Mouse (Mus musculus) hindbrain, postnatal 0 days (tissue): ENCODE measurements around the gene Btc. TPM values are rescaled to one million over a fixed set of nuclear protein-coding genes. Genes with fewer than 3 reads are reported as not detected.

ENCODE experiments used
- ATAC-seq: fragments of 200-750 bp; cut with Nextera tagmentation; 2 replicates; pipeline ENCODE4 v1.8.0; 2017; ENCODE audit warnings: mild to moderate bottlenecking, moderate TSS enrichment, moderate library complexity
- DNase-seq: peaks from one replicate; pipeline ENCODE4 v3.0.0-alpha.2; 2015; ENCODE audit warnings: low spot score
- H3K27ac ChIP-seq: fragments of 300-500 bp; sonication (generic); 2 replicates; pipeline ENCODE4 v1.5.1; 2014; ENCODE audit warnings: mild to moderate bottlenecking
- H3K27me3 ChIP-seq: fragments of 300-500 bp; sonication (generic); 2 replicates; pipeline ENCODE4 v1.6.1; 2014; ENCODE audit warnings: low read length, mixed read lengths; ENCODE audit not compliant: insufficient read depth
- H3K36me3 ChIP-seq: fragments of 300-500 bp; sonication (generic); 2 replicates; pipeline ENCODE4 v1.6.1; 2014; ENCODE audit warnings: low read length, mixed read lengths; ENCODE audit not compliant: insufficient read depth
- H3K4me1 ChIP-seq: fragments of 300-500 bp; sonication (generic); 2 replicates; pipeline ENCODE4 v1.6.1; 2014; ENCODE audit warnings: antibody characterized with exemption, low read length, mixed read lengths; ENCODE audit not compliant: insufficient read depth
- H3K4me2 ChIP-seq: fragments of 300-500 bp; sonication (generic); 2 replicates; pipeline ENCODE4 v1.6.1; 2014; ENCODE audit warnings: low read depth, mild to moderate bottlenecking, low read length, moderate library complexity, mixed read lengths
- H3K4me3 ChIP-seq: fragments of 300-500 bp; sonication (generic); 2 replicates; pipeline ENCODE4 v1.5.1; 2014; ENCODE audit warnings: low read length
- H3K9ac ChIP-seq: fragments of 300-500 bp; sonication (generic); replicated peaks from 2 replicates; pipeline ENCODE4 v1.6.1; 2014; ENCODE audit warnings: mild to moderate bottlenecking, low read length, moderate library complexity, mixed read lengths
- H3K9me3 ChIP-seq: fragments of 300-500 bp; sonication (generic); 2 replicates; pipeline ENCODE4 v1.6.1; 2016; ENCODE audit warnings: low read length, mixed read lengths
- CTCF ChIP-seq: IDR thresholded peaks from 2 replicates; pipeline ENCODE4 v1.5.1; 2016; ENCODE audit warnings: antibody characterized with exemption, control low read depth, low read depth
- WGBS: fragments of 180-500 bp; shearing (Covaris S2); extraction: QIAGEN DNeasy Blood & Tissue Kit; methylation state at CpG from one replicate; pipeline ENCODE4 v1.1.7; 2014; 5-methylcytosine and 5-hydroxymethylcytosine counted together
- polyA plus RNA-seq: library from polyadenylated mRNA; unstranded; fragments of >200 nt; fragmentation: Nextera tagmentation; extraction: Ambion mirVana; gene quantifications from 2 replicates; pipeline ENCODE4 v1.2.1, GENCODE M21; 2015
- total RNA-seq: library from RNA; depleted of rRNA; stranded (reverse); fragments of >200 nt; gene quantifications from 2 replicates; pipeline ENCODE4 v1.2.3, GENCODE M21; 2014; rRNA removed

Gene Btc
- 0.14 and 0.58 TPM in 2 replicates for total RNA-seq
- polyA plus RNA-seq = 0.15 and 0.19 TPM in 2 replicates

DNA sequence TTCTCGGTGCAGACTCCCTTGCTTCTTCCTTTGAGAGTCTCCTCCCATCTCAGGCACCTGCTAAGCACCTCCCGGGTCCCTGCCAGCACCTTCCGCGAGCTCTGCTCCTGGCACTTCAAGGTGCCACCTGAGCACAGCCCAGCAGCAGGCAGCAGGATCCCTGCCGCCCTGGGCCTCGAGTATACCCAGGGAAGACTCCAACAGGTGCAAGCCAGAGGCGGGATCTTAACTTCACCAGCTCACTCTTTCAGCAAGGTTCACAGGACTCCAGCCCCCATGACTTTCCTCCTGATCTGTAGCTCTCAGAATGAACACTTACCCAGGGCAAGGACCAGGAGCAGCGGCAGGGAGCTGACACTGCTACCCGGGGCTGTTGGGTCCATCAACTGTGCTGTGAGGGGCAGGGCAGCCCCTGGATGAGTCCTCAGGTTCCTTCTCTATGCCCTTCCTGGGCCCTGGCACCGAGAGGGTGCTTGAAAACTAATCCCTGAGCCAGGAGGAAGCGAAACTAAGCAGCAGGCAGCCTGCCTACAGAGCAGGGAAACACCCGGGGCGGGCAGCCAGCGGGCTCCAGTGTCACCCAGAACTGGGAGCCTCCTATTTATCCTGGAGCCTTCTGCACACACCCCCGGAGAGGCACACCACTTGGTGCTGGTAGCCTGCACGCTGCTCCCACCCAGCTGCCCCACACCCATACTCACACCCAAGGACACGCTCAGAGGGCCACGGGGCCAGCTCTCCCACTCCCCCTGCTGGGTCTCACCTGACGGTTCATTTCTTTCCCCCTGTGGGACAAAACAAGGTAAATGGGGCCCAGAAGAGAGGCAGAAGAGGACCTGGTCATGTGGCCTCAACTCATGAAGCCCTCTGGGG is at the start of gene Btc:
Gene Btc, minus strand, starts transcription at position 656 of the 873 bp plus-strand sequence.
- H3K4me3 ChIP-seq = peak within 1 kb of the TSS; percentile 32
- peak within 1 kb of the TSS; percentile 53 for H3K4me2 ChIP-seq
- peak; percentile 70; the same call in 1 of the 2 replicates for ATAC-seq
- H3K27me3 ChIP-seq = no peaks in the 10 kb centered on the region
- no peaks in the 10 kb centered on the region for H3K36me3 ChIP-seq
- H3K9ac ChIP-seq = 0 out of 2 replicates have a peak within 1 kb of the TSS, but pooled peaks have one; percentile 15
- peak; percentile 51; the same call in 1 of the 2 replicates for TF ChIP-seq CTCF
- peak; percentile 30 for DNase-seq
- peaks cover 5% of the 10 kb centered on the region; the same call in 1 of the 2 replicates for H3K4me1 ChIP-seq
- H3K9me3 ChIP-seq = no peaks in the 10 kb centered on the region
- no peak within 1 kb of the TSS for H3K27ac ChIP-seq
- WGBS = 15% methylated on average over 19 of the region's 19 CpGs

DNA sequence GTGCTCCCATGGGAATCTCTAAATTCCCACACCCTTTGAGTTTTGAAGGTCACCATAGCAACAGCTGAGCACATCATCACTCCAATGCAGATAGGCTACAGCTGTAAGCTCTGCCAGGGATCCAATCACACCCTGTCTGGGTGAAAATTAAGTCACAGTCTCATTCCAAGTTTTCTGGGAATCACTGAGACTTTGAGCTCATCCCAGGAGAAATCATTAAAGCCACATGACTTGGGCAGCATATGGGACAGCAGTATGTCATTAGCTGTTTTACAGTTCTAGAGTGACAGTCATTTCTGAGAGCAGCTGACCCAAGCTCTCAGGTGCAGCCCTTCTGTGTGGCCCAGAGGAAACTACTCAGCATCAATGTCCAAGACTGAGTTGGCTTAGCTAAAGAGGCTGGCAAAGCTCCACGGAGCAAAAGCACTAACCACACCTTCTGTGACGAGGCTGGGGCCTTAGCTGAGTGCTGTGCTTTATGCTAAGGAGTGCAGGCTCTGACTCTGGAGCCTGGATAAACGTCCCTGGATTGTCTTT is 42.3 kb upstream of the Btc start:
- H3K4me2 ChIP-seq = no peak overlapping the region
- DNase-seq (peak; percentile 72), ATAC-seq (peak; percentile 95)
- 23% methylated on average over 3 of the region's 3 CpGs for WGBS
- H3K27me3 ChIP-seq = no peaks in the 10 kb centered on the region
- H3K4me3 ChIP-seq = no peak overlapping the region
- no peak overlapping the region for H3K27ac ChIP-seq
- H3K9me3 ChIP-seq = no peaks in the 10 kb centered on the region
- H3K36me3 ChIP-seq = no peaks in the 10 kb centered on the region
- no peaks in the 10 kb centered on the region for H3K4me1 ChIP-seq
- no peak for TF ChIP-seq CTCF
- H3K9ac ChIP-seq = no peak overlapping the region

DNA sequence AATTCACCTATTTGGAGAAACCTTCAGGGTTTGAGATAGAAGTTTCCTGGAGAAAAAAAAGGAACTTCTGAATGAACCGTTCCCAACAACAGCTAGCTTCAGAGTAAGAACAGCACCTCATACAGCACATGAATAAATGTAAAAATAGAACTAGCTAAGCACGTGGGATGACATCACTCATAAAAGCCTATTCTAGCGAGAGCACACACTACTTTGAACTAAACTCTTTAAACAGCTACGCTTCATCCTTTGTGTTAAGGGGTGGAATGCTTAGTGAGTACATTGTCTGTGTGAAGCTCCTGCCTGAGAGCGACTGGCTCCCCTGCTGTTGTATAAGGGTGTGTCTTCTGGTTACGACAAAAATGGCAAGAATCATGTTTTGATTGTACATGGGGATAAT is 33.8 kb upstream of the Btc start:
- ATAC-seq (no peak), DNase-seq (no peak)
- no peak overlapping the region for H3K27ac ChIP-seq
- H3K4me1 ChIP-seq = no peaks in the 10 kb centered on the region
- H3K36me3 ChIP-seq = no peaks in the 10 kb centered on the region
- H3K27me3 ChIP-seq = no peaks in the 10 kb centered on the region
- H3K9ac ChIP-seq = no peak overlapping the region
- TF ChIP-seq CTCF = no peak
- no peak overlapping the region for H3K4me2 ChIP-seq
- 49% methylated on average over 6 of the region's 6 CpGs for WGBS
- no peak overlapping the region for H3K4me3 ChIP-seq
- H3K9me3 ChIP-seq = no peaks in the 10 kb centered on the region

DNA sequence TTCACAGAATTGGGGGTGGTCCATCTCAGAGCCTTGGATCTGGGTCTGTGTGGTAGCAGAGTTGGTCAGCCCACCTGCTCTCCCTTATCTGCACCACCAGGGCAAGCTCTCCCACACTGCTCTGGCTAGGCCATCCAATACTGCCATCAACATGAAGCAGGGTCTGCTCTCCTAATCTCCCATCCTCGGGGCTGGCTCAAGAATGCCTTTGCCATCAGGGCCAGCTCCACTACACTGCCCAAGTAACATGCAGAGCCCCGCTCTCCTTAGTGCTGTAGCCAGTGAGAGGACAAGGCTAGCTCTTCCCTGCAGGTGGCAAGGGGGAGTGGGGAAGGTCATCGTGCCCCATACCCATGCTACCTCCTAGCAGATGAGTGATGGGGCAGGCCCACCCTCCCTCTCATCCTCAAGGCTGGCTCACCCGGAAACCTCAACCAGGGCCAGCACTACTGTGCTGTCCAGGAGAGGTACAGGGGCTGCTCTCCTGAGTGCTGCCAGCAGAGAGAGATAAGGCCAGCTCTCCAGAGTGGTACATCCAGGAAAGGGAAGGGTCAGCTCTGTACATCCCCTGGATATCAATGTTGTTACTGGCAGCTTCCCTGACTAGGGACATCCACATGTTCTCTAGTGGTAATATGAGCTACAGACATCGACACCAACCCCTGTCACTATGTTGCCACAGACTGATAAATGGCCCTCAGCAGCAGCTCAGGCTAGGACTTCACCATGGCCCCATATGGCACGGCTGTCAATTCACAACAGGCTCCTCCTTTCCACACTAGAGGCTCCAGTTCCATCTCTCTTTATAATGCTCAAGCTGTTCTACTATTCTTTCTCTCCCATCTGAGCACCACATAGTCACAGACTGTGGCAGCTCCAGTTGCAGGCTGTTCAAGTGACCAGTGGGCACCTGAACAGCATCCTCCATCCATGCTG is 32.2 kb upstream of the Btc start:
- Histone ChIP-seq H3K9ac (no peak overlapping the region), H3K36me3 (no peaks in the 10 kb centered on the region), H3K9me3 (no peaks in the 10 kb centered on the region), H3K4me3 (no peak overlapping the region), H3K27ac (no peak overlapping the region), H3K27me3 (no peaks in the 10 kb centered on the region), H3K4me1 (no peaks in the 10 kb centered on the region), H3K4me2 (no peak overlapping the region)
- 78% methylated on average over 6 of the region's 6 CpGs for WGBS
- TF ChIP-seq CTCF = no peak
- no peak for ATAC-seq
- DNase-seq = no peak

DNA sequence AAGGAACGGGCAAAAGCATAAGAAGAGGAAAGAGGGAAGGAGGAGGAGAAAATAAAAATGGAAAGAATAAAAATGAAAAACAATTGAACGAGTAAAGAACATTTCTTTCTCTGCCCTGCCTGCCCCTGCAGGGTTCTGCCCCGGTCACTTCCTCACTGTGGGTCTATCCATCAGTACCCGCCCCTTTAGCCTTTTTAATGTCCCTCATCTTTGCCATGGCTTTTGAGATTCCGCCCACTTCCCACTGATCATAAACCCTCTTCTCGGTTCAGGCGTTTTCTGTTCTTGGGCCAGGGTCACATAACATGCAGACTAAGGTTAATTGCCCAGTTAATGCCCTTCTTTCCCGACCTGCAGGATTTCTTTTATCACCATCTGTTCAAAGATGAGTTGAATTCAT is 25.8 kb upstream of the Btc start:
- 35% methylated on average over 8 of the region's 8 CpGs for WGBS
- ATAC-seq (no peak), DNase-seq (no peak)
- no peak for TF ChIP-seq CTCF
- Histone ChIP-seq H3K4me3 (no peak overlapping the region), H3K9ac (no peak overlapping the region), H3K27me3 (no peaks in the 10 kb centered on the region), H3K4me2 (no peak overlapping the region), H3K9me3 (no peaks in the 10 kb centered on the region), H3K27ac (no peak overlapping the region), H3K4me1 (no peaks in the 10 kb centered on the region), H3K36me3 (no peaks in the 10 kb centered on the region)

DNA sequence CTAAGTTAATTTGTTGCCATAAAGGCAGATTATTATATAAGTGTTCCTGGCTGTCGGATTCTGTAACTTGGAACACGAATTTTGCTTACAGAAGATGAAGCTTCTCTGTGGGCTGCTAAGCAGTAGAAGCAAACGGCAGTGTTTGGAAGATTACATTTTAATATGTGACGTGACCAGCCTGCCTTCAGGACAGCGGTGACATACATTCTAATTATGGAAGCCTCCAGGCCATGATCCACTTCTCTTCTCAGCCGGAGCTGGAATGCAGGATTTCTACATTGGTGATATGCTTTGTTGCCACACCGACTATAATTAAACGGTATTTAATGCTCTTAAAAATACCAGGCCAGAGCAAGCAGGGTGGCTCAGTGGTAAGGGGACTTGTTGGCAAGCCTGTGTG is 11.0 kb upstream of the Btc start:
- no peak for DNase-seq
- H3K4me3 ChIP-seq = no peak overlapping the region
- no peaks in the 10 kb centered on the region for H3K27me3 ChIP-seq
- ATAC-seq = no peak
- H3K9me3 ChIP-seq = peaks cover 4% of the 10 kb centered on the region; the same call in 1 of the 2 replicates
- H3K9ac ChIP-seq = no peak overlapping the region
- H3K4me1 ChIP-seq = no peaks in the 10 kb centered on the region
- no peak overlapping the region for H3K4me2 ChIP-seq
- 77% methylated on average over 8 of the region's 8 CpGs for WGBS
- no peak overlapping the region for H3K27ac ChIP-seq
- TF ChIP-seq CTCF = no peak
- no peaks in the 10 kb centered on the region for H3K36me3 ChIP-seq
